Mouse (Mus musculus): Measurements from ENCODE around the gene Cyb5d1. TPM values are rescaled to one million over a fixed set of nuclear protein-coding genes. Genes with fewer than 3 reads are reported as not detected.
"Not testable (repeated sequence)": the region's sequence is repeated elsewhere in the genome, so short reads cannot be mapped to it uniquely, and the experiment has no call there.

Cyb5d1 gene
- polyA plus RNA-seq, 1 experiment from 2014 or later, result 33.3 TPM

- no peak for ATAC-seq (replicated peaks; ENCODE audit: insufficient number of reproducible peaks, low FRiP score, low TSS enrichment, low read depth)
- H3K4me2 ChIP-seq (ENCODE audit: low read depth, low read length), result peak overlapping the region; percentile 39
- 7% methylated on average over 24 of the region's 24 CpGs for WGBS
- H3K27ac ChIP-seq (replicated peaks; ENCODE audit: low read depth, low read length), result no peak overlapping the region; the same call in 1 of the 2 replicates
- H3K36me3 ChIP-seq (replicated peaks; ENCODE audit: control insufficient read depth, insufficient read depth, low read depth, low read length), result peaks cover 6% of the 10 kb centered on the region
- peak overlapping the region; percentile 60 for H3K9ac ChIP-seq (replicated peaks; ENCODE audit: low read length)
- H3K9me3 ChIP-seq (replicated peaks; ENCODE audit: control insufficient read depth, low read length), result no peaks in the 10 kb centered on the region
- H3K27me3 ChIP-seq (ENCODE audit: control insufficient read depth, insufficient read depth, low read length), result no peaks in the 10 kb centered on the region
- DNase-seq (ENCODE audit: low spot score), result no peak
- peaks cover 10% of the 10 kb centered on the region for H3K4me1 ChIP-seq (ENCODE audit: control insufficient read depth, insufficient read depth, low read length)
- H3K4me3 ChIP-seq (ENCODE audit: low read depth, low read length), result peak overlapping the region; percentile 31
Observed at GRCm38 (mm10) chr11:69397581-69398057, 2.2 kb upstream of the Cyb5d1 start.

GRCm38 (mm10) chr11:69396772-69397171 is 1.3 kb upstream of the Cyb5d1 start:
- peak overlapping the region; percentile 63 for H3K4me2 ChIP-seq (ENCODE audit: low read depth, low read length)
- H3K9ac ChIP-seq (replicated peaks; ENCODE audit: low read length), result peak overlapping the region; percentile 43; the same call in 1 of the 2 replicates
- peaks cover 10% of the 10 kb centered on the region for H3K4me1 ChIP-seq (ENCODE audit: control insufficient read depth, insufficient read depth, low read length)
- DNase-seq (ENCODE audit: low spot score) (no peak), ATAC-seq (replicated peaks; ENCODE audit: insufficient number of reproducible peaks, low FRiP score, low TSS enrichment, low read depth) (no peak)
- H3K36me3 ChIP-seq (replicated peaks; ENCODE audit: control insufficient read depth, insufficient read depth, low read depth, low read length), result peaks cover 2% of the 10 kb centered on the region
- no peak overlapping the region for H3K27ac ChIP-seq (replicated peaks; ENCODE audit: low read depth, low read length)
- peak overlapping the region; percentile 16; the same call in 1 of the 2 replicates for H3K4me3 ChIP-seq (ENCODE audit: low read depth, low read length)
- no peaks in the 10 kb centered on the region for H3K9me3 ChIP-seq (replicated peaks; ENCODE audit: control insufficient read depth, low read length)
- no peaks in the 10 kb centered on the region for H3K27me3 ChIP-seq (ENCODE audit: control insufficient read depth, insufficient read depth, low read length)
- WGBS, result 19% methylated on average over 11 of the region's 11 CpGs

- Histone ChIP-seq H3K9ac (replicated peaks; ENCODE audit: low read length) (peak overlapping the region; percentile 78), H3K4me1 (ENCODE audit: control insufficient read depth, insufficient read depth, low read length) (peaks cover 10% of the 10 kb centered on the region), H3K36me3 (replicated peaks; ENCODE audit: control insufficient read depth, insufficient read depth, low read depth, low read length) (no peaks in the 10 kb centered on the region; the same call in 1 of the 2 replicates), H3K9me3 (replicated peaks; ENCODE audit: control insufficient read depth, low read length) (no peaks in the 10 kb centered on the region), H3K4me3 (ENCODE audit: low read depth, low read length) (peak overlapping the region; percentile 52), H3K4me2 (ENCODE audit: low read depth, low read length) (peak overlapping the region; percentile 63), H3K27ac (replicated peaks; ENCODE audit: low read depth, low read length) (peak overlapping the region; percentile 74), H3K27me3 (ENCODE audit: control insufficient read depth, insufficient read depth, low read length) (no peaks in the 10 kb centered on the region)
- ATAC-seq (replicated peaks; ENCODE audit: insufficient number of reproducible peaks, low FRiP score, low TSS enrichment, low read depth) (peak; percentile 81), DNase-seq (ENCODE audit: low spot score) (peak; percentile 99)
- under 1% methylated on average over 48 of the region's 48 CpGs for WGBS
Observed at GRCm38 (mm10) chr11:69395634-69396373, 373 bp upstream of the Cyb5d1 start.

- not testable (repeated sequence) for ATAC-seq (replicated peaks; ENCODE audit: insufficient number of reproducible peaks, low FRiP score, low TSS enrichment, low read depth); H3K27me3 ChIP-seq (ENCODE audit: control insufficient read depth, insufficient read depth, low read length); H3K36me3 ChIP-seq (replicated peaks; ENCODE audit: control insufficient read depth, insufficient read depth, low read depth, low read length); DNase-seq (ENCODE audit: low spot score); H3K9me3 ChIP-seq (replicated peaks; ENCODE audit: control insufficient read depth, low read length); H3K4me1 ChIP-seq (ENCODE audit: control insufficient read depth, insufficient read depth, low read length); H3K27ac ChIP-seq (replicated peaks; ENCODE audit: low read depth, low read length)
- Histone ChIP-seq H3K4me2 (ENCODE audit: low read depth, low read length) (peak overlapping the region; percentile 63), H3K4me3 (ENCODE audit: low read depth, low read length) (peak overlapping the region; percentile 52), H3K9ac (replicated peaks; ENCODE audit: low read length) (peak overlapping the region; percentile 78)
- 1% methylated on average over 31 of the region's 31 CpGs for WGBS
Observed at GRCm38 (mm10) chr11:69394591-69395167, 752 bp downstream of the Cyb5d1 start.

GRCm38 (mm10) chr11:69390400-69391034 is 4.9 kb downstream of the Cyb5d1 start:
- Histone ChIP-seq H3K36me3 (replicated peaks; ENCODE audit: control insufficient read depth, insufficient read depth, low read depth, low read length) (no peaks in the 10 kb centered on the region), H3K4me1 (ENCODE audit: control insufficient read depth, insufficient read depth, low read length) (no peaks in the 10 kb centered on the region; the same call in 1 of the 2 replicates), H3K9ac (replicated peaks; ENCODE audit: low read length) (no peak overlapping the region), H3K9me3 (replicated peaks; ENCODE audit: control insufficient read depth, low read length) (no peaks in the 10 kb centered on the region), H3K27ac (replicated peaks; ENCODE audit: low read depth, low read length) (no peak overlapping the region), H3K27me3 (ENCODE audit: control insufficient read depth, insufficient read depth, low read length) (no peaks in the 10 kb centered on the region), H3K4me2 (ENCODE audit: low read depth, low read length) (no peak overlapping the region), H3K4me3 (ENCODE audit: low read depth, low read length) (no peak overlapping the region)
- ATAC-seq (replicated peaks; ENCODE audit: insufficient number of reproducible peaks, low FRiP score, low TSS enrichment, low read depth) (no peak; the same call in 1 of the 2 replicates), DNase-seq (ENCODE audit: low spot score) (peak; percentile 88)
- WGBS, result 45% methylated on average over 10 of the region's 10 CpGs

GRCm38 (mm10) chr11:69389531-69390399 is 5.7 kb downstream of the Cyb5d1 start:
- no peaks in the 10 kb centered on the region for H3K36me3 ChIP-seq (replicated peaks; ENCODE audit: control insufficient read depth, insufficient read depth, low read depth, low read length)
- no peaks in the 10 kb centered on the region for H3K9me3 ChIP-seq (replicated peaks; ENCODE audit: control insufficient read depth, low read length)
- H3K27ac ChIP-seq (replicated peaks; ENCODE audit: low read depth, low read length), result no peak overlapping the region; the same call in 1 of the 2 replicates
- DNase-seq (ENCODE audit: low spot score), result no peak
- no peak overlapping the region for H3K9ac ChIP-seq (replicated peaks; ENCODE audit: low read length)
- no peaks in the 10 kb centered on the region; the same call in 1 of the 2 replicates for H3K4me1 ChIP-seq (ENCODE audit: control insufficient read depth, insufficient read depth, low read length)
- no peak overlapping the region for H3K4me2 ChIP-seq (ENCODE audit: low read depth, low read length)
- WGBS, result 67% methylated on average over 14 of the region's 14 CpGs
- 0 out of 2 replicates have a peak, but pooled peaks have one; percentile 38 for ATAC-seq (replicated peaks; ENCODE audit: insufficient number of reproducible peaks, low FRiP score, low TSS enrichment, low read depth)
- no peak overlapping the region for H3K4me3 ChIP-seq (ENCODE audit: low read depth, low read length)
- H3K27me3 ChIP-seq (ENCODE audit: control insufficient read depth, insufficient read depth, low read length), result no peaks in the 10 kb centered on the region

GRCm38 (mm10) chr11:69388680-69389079 is 6.8 kb downstream of the Cyb5d1 start:
- no peak for ATAC-seq (replicated peaks; ENCODE audit: insufficient number of reproducible peaks, low FRiP score, low TSS enrichment, low read depth)
- Histone ChIP-seq H3K9me3 (replicated peaks; ENCODE audit: control insufficient read depth, low read length) (no peaks in the 10 kb centered on the region), H3K27ac (replicated peaks; ENCODE audit: low read depth, low read length) (no peak overlapping the region), H3K27me3 (ENCODE audit: control insufficient read depth, insufficient read depth, low read length) (no peaks in the 10 kb centered on the region), H3K9ac (replicated peaks; ENCODE audit: low read length) (no peak overlapping the region), H3K4me2 (ENCODE audit: low read depth, low read length) (no peak overlapping the region), H3K4me1 (ENCODE audit: control insufficient read depth, insufficient read depth, low read length) (no peaks in the 10 kb centered on the region; the same call in 1 of the 2 replicates), H3K36me3 (replicated peaks; ENCODE audit: control insufficient read depth, insufficient read depth, low read depth, low read length) (no peaks in the 10 kb centered on the region), H3K4me3 (ENCODE audit: low read depth, low read length) (no peak overlapping the region)
- WGBS, result 97% methylated on average over 4 of the region's 4 CpGs
- DNase-seq (ENCODE audit: low spot score), result no peak
